Mouse (Mus musculus) limb, embryonic 13.5 days (tissue): ENCODE results near the gene Echdc3. TPM values are rescaled to one million over a fixed set of nuclear protein-coding genes. Genes with fewer than 3 reads are reported as not detected.
A peak's percentile ranks its signal among the peaks of the same experiment; 100 is the strongest.

Source experiments
- ATAC-seq: fragments of 200-750 bp; cut with Nextera tagmentation; 2 replicates; pipeline ENCODE4 v1.8.0; 2017; ENCODE audit warnings: low read depth, moderate number of reproducible peaks, moderate TSS enrichment; ENCODE audit not compliant: low FRiP score
- H3K27ac ChIP-seq: fragments of 300-500 bp; sonication (generic); 2 replicates; pipeline ENCODE4 v1.5.1; 2015; ENCODE audit warnings: inconsistent platforms, mild to moderate bottlenecking, moderate library complexity
- H3K27me3 ChIP-seq: fragments of 300-500 bp; sonication (generic); 2 replicates; pipeline ENCODE4 v1.6.1; 2015; ENCODE audit warnings: mild to moderate bottlenecking, inconsistent platforms
- H3K36me3 ChIP-seq: fragments of 300-500 bp; sonication (generic); 2 replicates; pipeline ENCODE4 v1.6.1; 2015; ENCODE audit warnings: inconsistent platforms, mild to moderate bottlenecking, moderate library complexity
- H3K4me1 ChIP-seq: fragments of 300-500 bp; sonication (generic); 2 replicates; pipeline ENCODE4 v1.6.1; 2015; ENCODE audit warnings: inconsistent platforms
- H3K4me2 ChIP-seq: fragments of 300-500 bp; sonication (generic); replicated peaks from 2 replicates; pipeline ENCODE4 v1.6.1; 2015; ENCODE audit warnings: inconsistent platforms, mild to moderate bottlenecking, moderate library complexity
- H3K4me3 ChIP-seq: fragments of 300-500 bp; sonication (generic); 2 replicates; pipeline ENCODE4 v1.5.1; 2015; ENCODE audit warnings: moderate library complexity, mild to moderate bottlenecking, inconsistent platforms
- H3K9ac ChIP-seq: fragments of 300-500 bp; sonication (generic); 2 replicates; pipeline ENCODE4 v1.6.1; 2015; ENCODE audit warnings: mild to moderate bottlenecking, inconsistent platforms
- H3K9me3 ChIP-seq: fragments of 300-500 bp; sonication (generic); 2 replicates; pipeline ENCODE4 v1.6.1; 2016; ENCODE audit warnings: inconsistent platforms
- WGBS: fragments of 180-500 bp; shearing (Covaris S2); methylation state at CpG from one replicate; pipeline ENCODE4 v1.1.7; 2015; 5-methylcytosine and 5-hydroxymethylcytosine counted together
- polyA plus RNA-seq: library from polyadenylated mRNA; unstranded; fragments of >200 nt; fragmentation: Nextera tagmentation; extraction: Ambion mirVana; gene quantifications from 2 replicates; pipeline ENCODE4 v1.2.1, GENCODE M21; 2015

Gene Echdc3
- polyA plus RNA-seq, 1 experiment from 2014 or later, result 5.4 TPM

- Histone ChIP-seq H3K27ac (no peak overlapping the region), H3K9me3 (no peaks in the 10 kb centered on the region), H3K4me1 (peaks cover 29% of the 10 kb centered on the region), H3K36me3 (no peaks in the 10 kb centered on the region), H3K9ac (no peak overlapping the region), H3K4me2 (no peak overlapping the region), H3K27me3 (no peaks in the 10 kb centered on the region), H3K4me3 (no peak overlapping the region)
- ATAC-seq, result no peak
- 39% methylated on average over 2 of the region's 2 CpGs for WGBS
Observed at GRCm38 (mm10) chr2:6159735-6160134, 53.1 kb downstream of the Echdc3 start.

- Histone ChIP-seq H3K4me1 (peaks cover 28% of the 10 kb centered on the region), H3K4me2 (no peak overlapping the region), H3K9ac (no peak overlapping the region), H3K4me3 (no peak overlapping the region), H3K27ac (no peak overlapping the region), H3K36me3 (no peaks in the 10 kb centered on the region), H3K9me3 (no peaks in the 10 kb centered on the region), H3K27me3 (no peaks in the 10 kb centered on the region)
- 94% methylated on average over 9 of the region's 9 CpGs for WGBS
- no peak for ATAC-seq
Observed at GRCm38 (mm10) chr2:6159219-6159618, 53.6 kb downstream of the Echdc3 start.

DNA sequence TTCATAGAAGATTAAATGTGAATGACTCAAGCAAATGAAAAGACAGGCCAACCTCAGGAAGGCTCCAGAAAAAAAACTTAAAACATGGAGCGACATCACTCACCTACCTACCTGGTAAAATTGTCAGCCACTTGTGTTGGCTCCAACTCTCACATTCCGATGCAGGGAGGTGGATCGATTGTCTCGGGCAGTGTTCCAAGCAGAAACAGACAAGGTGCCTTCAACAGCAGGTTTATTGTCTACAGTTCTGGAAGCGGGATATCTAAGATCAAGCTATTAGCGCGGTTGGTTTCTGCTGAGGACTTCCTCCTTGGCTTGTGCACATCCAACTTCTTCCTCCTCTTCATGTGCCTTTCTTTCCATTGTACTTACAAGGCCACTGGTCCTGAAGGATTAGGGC is 55.2 kb downstream of the Echdc3 start:
- Histone ChIP-seq H3K4me1 (peaks cover 21% of the 10 kb centered on the region), H3K27me3 (no peaks in the 10 kb centered on the region), H3K9ac (no peak overlapping the region), H3K27ac (no peak overlapping the region), H3K4me3 (no peak overlapping the region), H3K4me2 (no peak overlapping the region), H3K9me3 (no peaks in the 10 kb centered on the region), H3K36me3 (no peaks in the 10 kb centered on the region)
- 88% methylated on average over 7 of the region's 7 CpGs for WGBS
- ATAC-seq, result no peak

DNA sequence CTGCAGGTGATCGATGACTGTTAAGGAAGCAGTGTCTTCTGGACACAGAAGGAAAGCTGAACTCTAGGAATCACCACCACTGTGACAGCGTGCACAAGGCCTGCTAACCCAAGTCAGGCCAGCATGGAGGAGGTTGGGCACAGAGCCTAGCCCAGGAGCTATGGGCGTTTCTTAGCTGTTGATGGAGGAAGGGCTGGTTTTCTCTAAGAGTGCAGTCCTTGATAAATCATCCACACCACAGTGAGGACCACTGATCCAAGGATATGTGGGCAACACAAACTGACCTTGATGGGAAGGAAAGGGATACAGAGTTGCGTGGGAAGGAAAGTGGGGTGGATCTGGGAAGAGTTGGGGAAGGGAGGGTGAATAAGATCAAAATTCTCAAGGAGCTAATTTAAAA is 55.6 kb downstream of the Echdc3 start:
- no peaks in the 10 kb centered on the region for H3K36me3 ChIP-seq
- no peaks in the 10 kb centered on the region for H3K9me3 ChIP-seq
- 86% methylated on average over 4 of the region's 4 CpGs for WGBS
- H3K27ac ChIP-seq, result no peak overlapping the region
- H3K4me3 ChIP-seq, result no peak overlapping the region
- H3K4me1 ChIP-seq, result peaks cover 17% of the 10 kb centered on the region
- no peak overlapping the region for H3K4me2 ChIP-seq
- H3K9ac ChIP-seq, result no peak overlapping the region
- no peak for ATAC-seq
- no peaks in the 10 kb centered on the region for H3K27me3 ChIP-seq

DNA sequence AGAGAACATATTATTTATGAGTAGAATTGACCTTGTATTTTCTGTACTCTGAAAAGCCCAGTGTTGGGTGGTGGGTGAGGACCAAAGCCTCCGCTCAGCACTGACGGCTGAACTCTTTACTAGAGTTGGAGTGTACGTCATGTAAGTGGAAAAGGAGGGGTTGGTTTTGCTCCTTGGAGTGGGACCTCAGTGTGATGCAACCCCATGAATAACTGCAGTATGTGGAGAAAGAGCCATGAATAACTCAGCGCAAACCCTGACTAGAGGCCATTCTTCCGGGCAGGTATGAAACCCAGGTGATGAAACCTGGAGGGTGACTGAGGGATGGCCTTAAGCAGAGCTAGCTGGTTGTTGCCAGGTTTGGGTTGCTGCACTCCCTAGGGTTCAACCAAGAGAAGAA is 63.0 kb downstream of the Echdc3 start:
- no peaks in the 10 kb centered on the region for H3K36me3 ChIP-seq
- no peak overlapping the region for H3K27ac ChIP-seq
- no peak overlapping the region for H3K4me3 ChIP-seq
- no peak overlapping the region for H3K4me2 ChIP-seq
- no peaks in the 10 kb centered on the region for H3K9me3 ChIP-seq
- WGBS, result 80% methylated on average over 5 of the region's 5 CpGs
- no peak overlapping the region for H3K9ac ChIP-seq
- no peaks in the 10 kb centered on the region for H3K27me3 ChIP-seq
- no peaks in the 10 kb centered on the region for H3K4me1 ChIP-seq
- ATAC-seq, result peak; percentile 40; the same call in 1 of the 2 replicates

GRCm38 (mm10) chr2:6146901-6147300 is 65.9 kb downstream of the Echdc3 start:
- Histone ChIP-seq H3K27ac (no peak overlapping the region), H3K4me1 (0 out of 2 replicates have a peak, but pooled peaks cover 4% of the 10 kb centered on the region), H3K4me2 (no peak overlapping the region), H3K27me3 (no peaks in the 10 kb centered on the region), H3K9me3 (no peaks in the 10 kb centered on the region), H3K36me3 (no peaks in the 10 kb centered on the region), H3K4me3 (no peak overlapping the region), H3K9ac (no peak overlapping the region)
- 82% methylated on average over 7 of the region's 7 CpGs for WGBS
- no peak for ATAC-seq

DNA sequence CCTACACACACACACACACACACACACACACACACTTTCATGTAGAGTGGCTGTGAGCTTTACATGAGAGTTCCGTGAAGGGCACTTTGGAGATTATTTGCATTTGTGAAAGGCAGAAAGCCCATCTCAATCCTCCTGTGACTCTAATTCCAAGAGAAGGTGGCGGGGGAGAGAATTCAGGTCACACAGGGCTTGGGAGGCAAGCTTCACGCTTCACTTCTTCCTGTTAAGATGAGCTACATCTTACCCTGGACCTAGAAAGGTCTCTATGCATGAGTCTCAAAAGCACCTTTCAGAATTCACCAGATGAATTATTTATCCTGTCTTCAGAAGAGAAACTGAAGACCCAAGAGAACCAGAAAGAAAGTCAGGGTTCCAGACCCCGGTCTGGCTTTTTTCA is 66.6 kb downstream of the Echdc3 start:
- H3K27ac ChIP-seq, result no peak overlapping the region
- H3K4me3 ChIP-seq, result no peak overlapping the region
- H3K4me1 ChIP-seq, result 0 out of 2 replicates have a peak, but pooled peaks cover 4% of the 10 kb centered on the region
- H3K4me2 ChIP-seq, result no peak overlapping the region
- WGBS, result 89% methylated on average over 4 of the region's 4 CpGs
- no peaks in the 10 kb centered on the region for H3K9me3 ChIP-seq
- no peaks in the 10 kb centered on the region for H3K27me3 ChIP-seq
- H3K36me3 ChIP-seq, result no peaks in the 10 kb centered on the region
- ATAC-seq, result no peak
- no peak overlapping the region for H3K9ac ChIP-seq

DNA sequence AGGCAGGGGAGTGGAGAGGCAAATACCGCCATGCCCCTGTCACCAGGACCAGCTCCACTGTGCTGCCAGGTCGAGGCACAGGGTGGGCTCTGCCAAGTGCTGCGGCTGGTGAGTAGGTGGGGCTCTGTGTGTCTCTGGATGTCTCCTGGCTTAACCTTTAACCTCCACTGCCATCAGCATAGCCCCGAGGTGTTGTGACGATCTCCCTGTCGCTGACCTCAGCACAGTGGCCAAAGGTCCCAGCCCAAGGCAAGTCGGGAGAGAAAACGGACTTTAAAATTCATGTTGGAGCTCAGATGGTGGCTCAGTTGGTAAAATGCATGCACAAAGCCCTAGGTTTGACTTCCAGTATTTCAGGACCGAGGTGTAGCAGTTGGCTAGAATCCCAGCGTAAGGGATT is 67.2 kb downstream of the Echdc3 start:
- no peak for ATAC-seq

GRCm38 (mm10) chr2:6142915-6143654 is 69.7 kb downstream of the Echdc3 start:
- no peak overlapping the region for H3K9ac ChIP-seq
- no peaks in the 10 kb centered on the region for H3K27me3 ChIP-seq
- H3K4me3 ChIP-seq, result no peak overlapping the region
- no peak for ATAC-seq
- no peaks in the 10 kb centered on the region for H3K36me3 ChIP-seq
- H3K27ac ChIP-seq, result no peak overlapping the region
- WGBS, result 65% methylated on average over 16 of the region's 16 CpGs
- H3K9me3 ChIP-seq, result no peaks in the 10 kb centered on the region; the same call in 1 of the 2 replicates
- no peak overlapping the region for H3K4me2 ChIP-seq
- H3K4me1 ChIP-seq, result 0 out of 2 replicates have a peak, but pooled peaks cover 4% of the 10 kb centered on the region

More for the DNA sequence above, 67.2 kb downstream of the Echdc3 start:
- H3K27ac ChIP-seq, result no peak overlapping the region
- no peak overlapping the region for H3K9ac ChIP-seq
- H3K4me3 ChIP-seq, result no peak overlapping the region
- H3K36me3 ChIP-seq, result no peaks in the 10 kb centered on the region
- no peaks in the 10 kb centered on the region for H3K27me3 ChIP-seq
- H3K4me2 ChIP-seq, result no peak overlapping the region
- 0 out of 2 replicates have a peak, but pooled peaks cover 4% of the 10 kb centered on the region for H3K4me1 ChIP-seq
- no peaks in the 10 kb centered on the region; the same call in 1 of the 2 replicates for H3K9me3 ChIP-seq
- WGBS, result 71% methylated on average over 10 of the region's 10 CpGs

DNA sequence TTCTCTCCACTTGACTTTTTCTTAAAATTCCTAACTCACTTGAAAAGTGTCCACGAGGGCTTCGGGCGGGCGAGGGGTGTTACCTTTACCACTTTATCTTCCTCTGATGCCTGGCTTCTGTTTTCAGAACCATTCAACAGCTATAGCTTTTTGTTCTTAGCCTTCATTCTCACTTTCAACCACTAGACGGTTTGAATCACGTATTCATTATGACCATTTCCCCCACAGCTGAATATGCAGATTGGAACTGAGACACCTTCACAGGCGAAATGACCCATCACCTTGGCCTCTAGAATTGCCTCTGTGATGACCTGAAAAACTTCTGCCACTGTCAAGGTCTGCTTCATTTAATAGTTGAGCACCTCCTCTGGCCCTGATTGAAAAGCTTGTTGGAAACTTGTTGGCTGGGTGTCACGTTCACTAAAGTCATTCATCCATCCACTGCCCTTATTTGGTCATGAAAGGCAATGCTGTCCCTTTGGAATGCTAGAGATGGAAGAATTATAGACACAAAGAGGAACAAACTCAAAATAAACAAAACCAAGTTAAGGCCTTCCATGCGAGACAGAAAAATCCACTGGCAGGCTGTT is 72.2 kb downstream of the Echdc3 start:
- H3K27ac ChIP-seq, result no peak overlapping the region
- H3K4me2 ChIP-seq, result no peak overlapping the region
- H3K4me3 ChIP-seq, result no peak overlapping the region
- no peaks in the 10 kb centered on the region for H3K36me3 ChIP-seq
- 0 out of 2 replicates have a peak, but pooled peaks cover 4% of the 10 kb centered on the region for H3K4me1 ChIP-seq
- WGBS, result 85% methylated on average over 9 of the region's 9 CpGs
- ATAC-seq, result no peak
- H3K27me3 ChIP-seq, result no peaks in the 10 kb centered on the region
- H3K9ac ChIP-seq, result no peak overlapping the region
- no peaks in the 10 kb centered on the region; the same call in 1 of the 2 replicates for H3K9me3 ChIP-seq
